Mouse (Mus musculus): ENCODE measurements at regions not wholly inside any gene's neighbourhood (a gene's known extent, or its start where the extent isn't known, plus 50 kb on each side); places are given as distances from the start of the nearest gene placed in this dataset.
"Not testable (repeated sequence)": the region's sequence is repeated elsewhere in the genome, so short reads cannot be mapped to it uniquely, and the experiment has no call there.

GRCm38 (mm10) chr5:10189480-10189879, 56.8 kb downstream of the Gm5152 start:
- H3K36me3 ChIP-seq (ENCODE audit: control insufficient read depth, insufficient read depth, low read length, poor library complexity, severe bottlenecking), result no peaks in the 10 kb centered on the region; the same call in 1 of the 2 replicates
- no peaks in the 10 kb centered on the region for H3K4me1 ChIP-seq (ENCODE audit: control insufficient read depth in 2 of 2, insufficient read depth in 2 of 2, low read length in 2 of 2, poor library complexity in 1 of 2)
- no peaks in the 10 kb centered on the region; the same call in 1 of the 2 replicates for H3K9me3 ChIP-seq (ENCODE audit: control insufficient read depth, insufficient read depth, low read depth, low read length)
- in situ Hi-C loops (cut with MboI; ENCODE audit: low sequenced_read_pairs in 2 of 2, unreplicated experiment in 2 of 2), result no loop called here
- no peak for TF ChIP-seq ZNF384 (IDR thresholded peaks at IDR 0.05; ENCODE audit: low read depth, low read length)
- TF ChIP-seq CHD2 (IDR thresholded peaks at IDR 0.05; ENCODE audit: low read depth, low read length), result peak; percentile 62
- no peak overlapping the region for H3K4me3 ChIP-seq (ENCODE audit: insufficient read depth in 1 of 2, low read depth in 1 of 2, low read length in 2 of 2, poor library complexity in 1 of 2, severe bottlenecking in 1 of 2)
- no peak overlapping the region; the same call in 1 of the 2 replicates for H3K27ac ChIP-seq (ENCODE audit: insufficient read depth, low read depth, low read length, poor library complexity, severe bottlenecking)
- no peak overlapping the region for H3K9ac ChIP-seq (ENCODE audit: insufficient read depth, low read depth, low read length, poor library complexity, severe bottlenecking)
- DNase-seq (ENCODE audit: low read depth, low spot score), result peak; percentile 42

- H3K4me1 ChIP-seq (ENCODE audit: control insufficient read depth in 2 of 2, insufficient read depth in 2 of 2, low read length in 2 of 2, poor library complexity in 1 of 2); in situ Hi-C loops (cut with MboI; ENCODE audit: low sequenced_read_pairs in 2 of 2, unreplicated experiment in 2 of 2); H3K27ac ChIP-seq (ENCODE audit: insufficient read depth, low read depth, low read length, poor library complexity, severe bottlenecking); H3K9ac ChIP-seq (ENCODE audit: insufficient read depth, low read depth, low read length, poor library complexity, severe bottlenecking); DNase-seq (ENCODE audit: low read depth, low spot score); H3K4me3 ChIP-seq (ENCODE audit: insufficient read depth in 1 of 2, low read depth in 1 of 2, low read length in 2 of 2, poor library complexity in 1 of 2, severe bottlenecking in 1 of 2); H3K36me3 ChIP-seq (ENCODE audit: control insufficient read depth, insufficient read depth, low read length, poor library complexity, severe bottlenecking); H3K9me3 ChIP-seq (ENCODE audit: control insufficient read depth, insufficient read depth, low read depth, low read length): not testable (repeated sequence)
These were observed 84.1 kb downstream of the Gm5152 start for GRCm38 (mm10) chr5:10162256-10162655.

- Histone ChIP-seq H3K27ac (ENCODE audit: insufficient read depth, low read depth, low read length, poor library complexity, severe bottlenecking) (no peak overlapping the region), H3K9me3 (ENCODE audit: control insufficient read depth, insufficient read depth, low read depth, low read length) (no peaks in the 10 kb centered on the region), H3K9ac (ENCODE audit: insufficient read depth, low read depth, low read length, poor library complexity, severe bottlenecking) (no peak overlapping the region), H3K36me3 (ENCODE audit: control insufficient read depth, insufficient read depth, low read length, poor library complexity, severe bottlenecking) (no peaks in the 10 kb centered on the region), H3K4me3 (ENCODE audit: insufficient read depth in 1 of 2, low read depth in 1 of 2, low read length in 2 of 2, poor library complexity in 1 of 2, severe bottlenecking in 1 of 2) (no peak overlapping the region), H3K4me1 (ENCODE audit: control insufficient read depth in 2 of 2, insufficient read depth in 2 of 2, low read length in 2 of 2, poor library complexity in 1 of 2) (no peaks in the 10 kb centered on the region)
- TF ChIP-seq HCFC1 (IDR thresholded peaks at IDR 0.05; ENCODE audit: borderline replicate concordance, insufficient read depth, low read length), result no peak
- TF ChIP-seq ZC3H11A (IDR thresholded peaks at IDR 0.05; ENCODE audit: borderline replicate concordance, low read depth, low read length), result no peak
- TF ChIP-seq ZNF384 (IDR thresholded peaks at IDR 0.05; ENCODE audit: low read depth, low read length), result no peak
- no peak for TF ChIP-seq CHD2 (IDR thresholded peaks at IDR 0.05; ENCODE audit: low read depth, low read length)
- no peak for TF ChIP-seq MAFK (IDR thresholded peaks at IDR 0.05; ENCODE audit: insufficient read depth, low read depth, low read length)
- in situ Hi-C loops (cut with MboI; ENCODE audit: low sequenced_read_pairs in 2 of 2, unreplicated experiment in 2 of 2), result no loop called here
- no peak for DNase-seq (ENCODE audit: low read depth, low spot score)
These were observed 97.0 kb downstream of the Gm5152 start for GRCm38 (mm10) chr5:10149333-10149732.

- H3K9ac ChIP-seq (ENCODE audit: insufficient read depth, low read depth, low read length, poor library complexity, severe bottlenecking), result no peak overlapping the region
- in situ Hi-C loops (cut with MboI; ENCODE audit: low sequenced_read_pairs in 2 of 2, unreplicated experiment in 2 of 2), result no loop called here
- H3K27ac ChIP-seq (ENCODE audit: insufficient read depth, low read depth, low read length, poor library complexity, severe bottlenecking), result no peak overlapping the region
- H3K36me3 ChIP-seq (ENCODE audit: control insufficient read depth, insufficient read depth, low read length, poor library complexity, severe bottlenecking), result no peaks in the 10 kb centered on the region
- no peaks in the 10 kb centered on the region for H3K9me3 ChIP-seq (ENCODE audit: control insufficient read depth, insufficient read depth, low read depth, low read length)
- H3K4me1 ChIP-seq (ENCODE audit: control insufficient read depth in 2 of 2, insufficient read depth in 2 of 2, low read length in 2 of 2, poor library complexity in 1 of 2), result no peaks in the 10 kb centered on the region
- H3K4me3 ChIP-seq (ENCODE audit: insufficient read depth in 1 of 2, low read depth in 1 of 2, low read length in 2 of 2, poor library complexity in 1 of 2, severe bottlenecking in 1 of 2), result no peak overlapping the region
- DNase-seq (ENCODE audit: low read depth, low spot score), result peak; percentile 11
- TF ChIP-seq ZC3H11A (IDR thresholded peaks at IDR 0.05; ENCODE audit: borderline replicate concordance, low read depth, low read length), result peak; percentile 11; the same call in 1 of the 2 replicates
- TF ChIP-seq MAFK (IDR thresholded peaks at IDR 0.05; ENCODE audit: insufficient read depth, low read depth, low read length), result no peak
These were observed 105.1 kb downstream of the Gm5152 start for GRCm38 (mm10) chr5:10141186-10141585.

All from ES-E14 (cell line).